17 mouse cellular contexts compared by ENCODE assay signal in genomic region chr15:98940816-98941215, GRCm38 (mm10). TPM values are rescaled to one million over a fixed set of nuclear protein-coding genes. Genes with fewer than 3 reads are reported as not detected.
A peak's percentile ranks its signal among the peaks of the same experiment; 100 is the strongest.
DNase-seq lines count a peak whose midpoint lies in the region; ATAC-seq and TF ChIP-seq lines count a peak whose summit lies in the region.
"Had no signal": no experiment of that assay in that cellular context is flagged by ENCODE, and none has a peak within 500 bp of the region (broad histone marks: within the 10 kb centered on the region; RNA-seq: fewer than 3 reads in every experiment).

No protein-coding gene starts in this region.

- H3K27me3 ChIP-seq in hindbrain, postnatal 0 days (ENCODE audit: insufficient read depth, low read length): no peaks in the 10 kb centered on the region
- no peaks in the 10 kb centered on the region for H3K27me3 ChIP-seq in hindbrain, embryonic 13.5 days
- no peaks in the 10 kb centered on the region for H3K27me3 ChIP-seq in forebrain, embryonic 14.5 days (replicated peaks; ENCODE audit: control insufficient read depth, insufficient read depth, low read length)
- H3K27me3 ChIP-seq: limb, embryonic 12.5 days; stomach, embryonic 15.5 days had no signal

- ATAC-seq in hindbrain, postnatal 0 days: no peak
- ATAC-seq in hindbrain, embryonic 13.5 days (ENCODE audit: low FRiP score): no peak
- ATAC-seq in forebrain, embryonic 14.5 days: peak; percentile 29; the same call in 1 of the 2 replicates
- no peak for ATAC-seq in monocyte, adult 5-6 weeks (replicated peaks; ENCODE audit: insufficient number of reproducible peaks, low FRiP score, low TSS enrichment, poor library complexity, severe bottlenecking)

- H3K4me1 ChIP-seq in hindbrain, postnatal 0 days (ENCODE audit: insufficient read depth, low read length): no peaks in the 10 kb centered on the region
- peaks cover 6% of the 10 kb centered on the region for H3K4me1 ChIP-seq in hindbrain, embryonic 13.5 days (replicated peaks)
- peaks cover 4% of the 10 kb centered on the region; the same call in 1 of the 2 replicates for H3K4me1 ChIP-seq in forebrain, embryonic 14.5 days (ENCODE audit: control insufficient read depth, insufficient read depth, low read length)

- peak; percentile 58 for DNase-seq in hindbrain, postnatal 0 days (ENCODE audit: low spot score)
- peak; percentile 57 for DNase-seq in adrenal gland, adult 8-10 months
- peak; percentile 71 for DNase-seq in brain, embryonic 14.5 days (ENCODE audit: low read depth)
- peak; percentile 57 for DNase-seq in forebrain, embryonic 14.5 days (ENCODE audit: low spot score)
- no peak for DNase-seq in testis, postnatal 14 days (ENCODE audit: low spot score)
- DNase-seq: gastrocnemius, postnatal 36 days; lung, postnatal 4 days had no signal

- peak overlapping the region; percentile 45 for H3K27ac ChIP-seq in hindbrain, postnatal 0 days
- H3K27ac ChIP-seq in hindbrain, embryonic 13.5 days: no peak overlapping the region
- peak overlapping the region; percentile 48; the same call in 1 of the 2 replicates for H3K27ac ChIP-seq in forebrain, embryonic 14.5 days (ENCODE audit: low read depth, low read length)
- H3K27ac ChIP-seq: stomach, embryonic 15.5 days had no signal

- TF ChIP-seq POLR2A in brain, embryonic 14.5 days (IDR thresholded peaks at IDR 0.05; ENCODE audit: borderline replicate concordance, extremely low read depth, insufficient read depth, insufficient read length, poor library complexity, severe bottlenecking): no peak

- H3K4me2 ChIP-seq in hindbrain, postnatal 0 days (ENCODE audit: low read depth, low read length): no peak overlapping the region
- H3K4me2 ChIP-seq in hindbrain, embryonic 13.5 days: no peak overlapping the region
- no peak overlapping the region for H3K4me2 ChIP-seq in forebrain, embryonic 14.5 days (ENCODE audit: low read length)
- H3K4me2 ChIP-seq: limb, embryonic 12.5 days; stomach, embryonic 15.5 days had no signal

- H3K9me3 ChIP-seq in hindbrain, postnatal 0 days (ENCODE audit: low read length): no peaks in the 10 kb centered on the region
- no peaks in the 10 kb centered on the region for H3K9me3 ChIP-seq in hindbrain, embryonic 13.5 days
- no peaks in the 10 kb centered on the region for H3K9me3 ChIP-seq in forebrain, embryonic 14.5 days (replicated peaks; ENCODE audit: control insufficient read depth, low read length)
- H3K9me3 ChIP-seq: stomach, embryonic 15.5 days had no signal

- no peak overlapping the region for H3K4me3 ChIP-seq in hindbrain, postnatal 0 days (ENCODE audit: low read length)
- no peak overlapping the region for H3K4me3 ChIP-seq in hindbrain, embryonic 13.5 days
- no peak overlapping the region for H3K4me3 ChIP-seq in forebrain, embryonic 14.5 days (ENCODE audit: low read depth, low read length)
- H3K4me3 ChIP-seq: limb, embryonic 12.5 days; myocyte; stomach, embryonic 15.5 days had no signal

- H3K9ac ChIP-seq in hindbrain, postnatal 0 days (replicated peaks; ENCODE audit: low read length): no peak overlapping the region
- no peak overlapping the region for H3K9ac ChIP-seq in hindbrain, embryonic 13.5 days
- no peak overlapping the region for H3K9ac ChIP-seq in forebrain, embryonic 14.5 days (ENCODE audit: low read length)
- H3K9ac ChIP-seq: limb, embryonic 12.5 days; stomach, embryonic 15.5 days had no signal

- WGBS in hindbrain, postnatal 0 days: 44% methylated on average over 10 of the region's 10 CpGs
- 63% methylated on average over 10 of the region's 10 CpGs for WGBS in hindbrain, embryonic 13.5 days
- WGBS in forebrain, embryonic 14.5 days: 51% methylated on average over 10 of the region's 10 CpGs

- TF ChIP-seq CTCF in hindbrain, postnatal 0 days (IDR thresholded peaks at IDR 0.05; ENCODE audit: low read depth): no peak
- TF ChIP-seq CTCF in brain, embryonic 14.5 days (IDR thresholded peaks at IDR 0.05; ENCODE audit: borderline replicate concordance, extremely low read depth, insufficient read depth, insufficient read length): no peak

- no peaks in the 10 kb centered on the region for H3K36me3 ChIP-seq in hindbrain, postnatal 0 days (ENCODE audit: insufficient read depth, low read length)
- H3K36me3 ChIP-seq in hindbrain, embryonic 13.5 days: peaks cover 7% of the 10 kb centered on the region; the same call in 1 of the 2 replicates
- no peaks in the 10 kb centered on the region for H3K36me3 ChIP-seq in forebrain, embryonic 14.5 days (ENCODE audit: control insufficient read depth, insufficient read depth, low read length)
- H3K36me3 ChIP-seq: limb, embryonic 12.5 days; stomach, embryonic 15.5 days had no signal

RNA-seq across cellular contexts. Expression of gene Tuba1b, which starts 6.5 kb away (rescaled TPM):
- 3,512 and 3,813 TPM in 2 replicates for total RNA-seq in hindbrain, postnatal 0 days (2014; rRNA removed)
- polyA plus RNA-seq in hindbrain, postnatal 0 days (2015; fragmentation: Nextera tagmentation; extraction: Ambion mirVana): 1,613 and 1,711 TPM in 2 replicates
- 1,016 and 1,054 TPM in 2 replicates for polyA plus RNA-seq in hindbrain, embryonic 13.5 days (2015; fragmentation: Nextera tagmentation; extraction: Ambion mirVana)
- 100 to 1,000 TPM; 199 to 221 (median 208) TPM for total RNA-seq in adrenal gland, adult 8-10 months (2022)
- polyA plus RNA-seq in brain, embryonic 14.5 days (2012; rRNA removed): 2,160 and 2,864 TPM in 2 replicates
- 1,499 and 1,719 TPM in 2 replicates for polyA plus RNA-seq in forebrain, embryonic 14.5 days (2014; fragmentation: Nextera tagmentation; extraction: Ambion mirVana)
- total RNA-seq in monocyte, adult 5-6 weeks (2017): 86.5 to 154 TPM (median 137 TPM) in 3 replicates

RNA-seq across cellular contexts. Expression of gene Gm49450, which starts 12.5 kb away (rescaled TPM):
- total RNA-seq in hindbrain, postnatal 0 days (2014; rRNA removed): 1,661 and 1,767 TPM in 2 replicates
- not detected in 2 replicates for polyA plus RNA-seq in hindbrain, postnatal 0 days (2015; fragmentation: Nextera tagmentation; extraction: Ambion mirVana)
- not detected in 2 replicates for polyA plus RNA-seq in hindbrain, embryonic 13.5 days (2015; fragmentation: Nextera tagmentation; extraction: Ambion mirVana)
- total RNA-seq in adrenal gland, adult 8-10 months (2022): not detected
- polyA plus RNA-seq in brain, embryonic 14.5 days (2012; rRNA removed): 136 and 183 TPM in 2 replicates
- not detected in 2 replicates for polyA plus RNA-seq in forebrain, embryonic 14.5 days (2014; fragmentation: Nextera tagmentation; extraction: Ambion mirVana)
- 12.2 to 56.4 TPM in 2 of 3 replicates, not detected in the other for total RNA-seq in monocyte, adult 5-6 weeks (2017)
- total RNA-seq: gastrocnemius, postnatal 36 days; layer of hippocampus, postnatal 10 days had no signal
- polyA plus RNA-seq: embryonic facial prominence, embryonic 11.5 days; heart, embryonic 14.5 days; kidney, embryonic 16.5 days; limb, embryonic 12.5 days; liver, embryonic 16.5 days; stomach, embryonic 15.5 days had no signal

RNA-seq across cellular contexts. Expression of gene Tuba1a, which starts 12.7 kb away (rescaled TPM):
- total RNA-seq in hindbrain, postnatal 0 days (2014; rRNA removed): 18,723 and 19,179 TPM in 2 replicates
- 11,647 and 12,500 TPM in 2 replicates for polyA plus RNA-seq in hindbrain, postnatal 0 days (2015; fragmentation: Nextera tagmentation; extraction: Ambion mirVana)
- 15,152 and 15,804 TPM in 2 replicates for polyA plus RNA-seq in hindbrain, embryonic 13.5 days (2015; fragmentation: Nextera tagmentation; extraction: Ambion mirVana)
- 100 to 1,000 TPM in 3 of 4 experiments, 10 to 100 TPM in 1; 70.5 to 196 (median 116) TPM for total RNA-seq in adrenal gland, adult 8-10 months (2022)
- 11,216 and 14,471 TPM in 2 replicates for polyA plus RNA-seq in brain, embryonic 14.5 days (2012; rRNA removed)
- polyA plus RNA-seq in forebrain, embryonic 14.5 days (2014; fragmentation: Nextera tagmentation; extraction: Ambion mirVana): 18,182 and 18,289 TPM in 2 replicates
- total RNA-seq in monocyte, adult 5-6 weeks (2017): 79.8 to 96.7 TPM (median 88.2 TPM) in 3 replicates

RNA-seq across cellular contexts. Expression of gene Lmbr1l, which starts 22.8 kb away (rescaled TPM):
- 28.7 and 51.0 TPM in 2 replicates for total RNA-seq in hindbrain, postnatal 0 days (2014; rRNA removed)
- polyA plus RNA-seq in hindbrain, postnatal 0 days (2015; fragmentation: Nextera tagmentation; extraction: Ambion mirVana): 20.0 and 20.9 TPM in 2 replicates
- 37.7 and 38.3 TPM in 2 replicates for polyA plus RNA-seq in hindbrain, embryonic 13.5 days (2015; fragmentation: Nextera tagmentation; extraction: Ambion mirVana)
- total RNA-seq in adrenal gland, adult 8-10 months (2022): 10 to 100 TPM; 12.3 to 33.2 (median 27.8) TPM
- polyA plus RNA-seq in brain, embryonic 14.5 days (2012; rRNA removed): 106 and 176 TPM in 2 replicates
- 10.9 TPM in 2 replicates for polyA plus RNA-seq in forebrain, embryonic 14.5 days (2014; fragmentation: Nextera tagmentation; extraction: Ambion mirVana)
- total RNA-seq in monocyte, adult 5-6 weeks (2017): 54.7 to 97.4 TPM (median 92.2 TPM) in 3 replicates

RNA-seq across cellular contexts. Expression of gene Dhh, which starts 42.5 kb away (rescaled TPM):
- 0.29 and 0.68 TPM in 2 replicates for total RNA-seq in hindbrain, postnatal 0 days (2014; rRNA removed)
- polyA plus RNA-seq in hindbrain, postnatal 0 days (2015; fragmentation: Nextera tagmentation; extraction: Ambion mirVana): 0.85 and 1.0 TPM in 2 replicates
- 1.7 and 2.2 TPM in 2 replicates for polyA plus RNA-seq in hindbrain, embryonic 13.5 days (2015; fragmentation: Nextera tagmentation; extraction: Ambion mirVana)
- total RNA-seq in adrenal gland, adult 8-10 months (2022): 1 to 10 TPM; 1.8 to 3.8 (median 2.1) TPM
- polyA plus RNA-seq in brain, embryonic 14.5 days (2012; rRNA removed): 0.37 and 0.88 TPM in 2 replicates
- polyA plus RNA-seq in forebrain, embryonic 14.5 days (2014; fragmentation: Nextera tagmentation; extraction: Ambion mirVana): 0.18 and 0.36 TPM in 2 replicates
- total RNA-seq in monocyte, adult 5-6 weeks (2017): 0.19 TPM in 1 of 3 replicates, not detected in the others

Comparison
In these comparisons a context has a peak if more than half of its experiments do, and no peak if none do; other contexts are left out.
1. RNA of gene Gm49450, which starts 12.5 kb away (polyA plus RNA-seq): 136 to 183 TPM in brain, embryonic 14.5 days; not detected in hindbrain, postnatal 0 days, not detected in hindbrain, embryonic 13.5 days and not detected in forebrain, embryonic 14.5 days; every median in the first group is over 100 times any median in the second.